Mouse (Mus musculus): ENCODE measurements around the gene Acad11. TPM values are rescaled to one million over a fixed set of nuclear protein-coding genes. Genes with fewer than 3 reads are reported as not detected.

The Acad11 gene
- polyA plus RNA-seq, 1 experiment from 2014 or later = 11.1 TPM

DNA sequence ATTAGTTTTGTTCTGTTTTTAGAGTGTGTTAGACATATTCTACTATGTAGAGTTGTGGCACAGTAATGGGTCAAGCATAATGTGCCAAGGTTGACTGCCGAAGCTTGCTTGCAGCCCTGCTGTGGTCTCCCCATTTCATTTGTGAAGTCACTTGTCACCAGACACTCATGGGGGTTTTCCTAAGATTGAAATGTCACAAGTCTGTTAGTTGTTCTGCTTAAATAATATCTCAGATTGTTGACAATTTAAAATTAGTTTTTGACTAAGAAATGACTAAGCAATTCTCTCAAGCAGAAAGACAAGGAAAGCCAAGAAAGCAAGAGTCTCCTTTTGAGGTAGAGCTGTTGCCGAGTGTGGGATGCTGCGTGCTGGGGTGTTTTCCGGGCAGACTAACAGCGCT is 29.8 kb downstream of the Acad11 start:
- no peak overlapping the region for H3K4me2 ChIP-seq (ENCODE audit: low read depth, low read length)
- no peak overlapping the region for H3K27ac ChIP-seq (replicated peaks; ENCODE audit: low read depth, low read length)
- ATAC-seq (replicated peaks; ENCODE audit: insufficient number of reproducible peaks, low FRiP score, low TSS enrichment, low read depth) (no peak), DNase-seq (ENCODE audit: low spot score) (no peak)
- H3K4me1 ChIP-seq (ENCODE audit: control insufficient read depth, insufficient read depth, low read length) = no peaks in the 10 kb centered on the region
- 95% methylated on average over 5 of the region's 5 CpGs for WGBS
- no peaks in the 10 kb centered on the region for H3K27me3 ChIP-seq (ENCODE audit: control insufficient read depth, insufficient read depth, low read length)
- no peaks in the 10 kb centered on the region for H3K9me3 ChIP-seq (replicated peaks; ENCODE audit: control insufficient read depth, low read length)
- no peaks in the 10 kb centered on the region for H3K36me3 ChIP-seq (replicated peaks; ENCODE audit: control insufficient read depth, insufficient read depth, low read depth, low read length)
- no peak overlapping the region for H3K9ac ChIP-seq (replicated peaks; ENCODE audit: low read length)
- no peak overlapping the region for H3K4me3 ChIP-seq (ENCODE audit: low read depth, low read length)

GRCm38 (mm10) chr9:104098256-104098655 is 35.1 kb downstream of the Acad11 start:
- H3K4me3 ChIP-seq (ENCODE audit: low read depth, low read length) = no peak overlapping the region
- no peak overlapping the region for H3K4me2 ChIP-seq (ENCODE audit: low read depth, low read length)
- DNase-seq (ENCODE audit: low spot score) (no peak), ATAC-seq (replicated peaks; ENCODE audit: insufficient number of reproducible peaks, low FRiP score, low TSS enrichment, low read depth) (no peak)
- H3K9me3 ChIP-seq (replicated peaks; ENCODE audit: control insufficient read depth, low read length) = no peaks in the 10 kb centered on the region
- no peak overlapping the region for H3K27ac ChIP-seq (replicated peaks; ENCODE audit: low read depth, low read length)
- no peak overlapping the region for H3K9ac ChIP-seq (replicated peaks; ENCODE audit: low read length)
- H3K36me3 ChIP-seq (replicated peaks; ENCODE audit: control insufficient read depth, insufficient read depth, low read depth, low read length) = no peaks in the 10 kb centered on the region
- H3K27me3 ChIP-seq (ENCODE audit: control insufficient read depth, insufficient read depth, low read length) = no peaks in the 10 kb centered on the region
- WGBS = 74% methylated on average over 5 of the region's 5 CpGs
- H3K4me1 ChIP-seq (ENCODE audit: control insufficient read depth, insufficient read depth, low read length) = no peaks in the 10 kb centered on the region

DNA sequence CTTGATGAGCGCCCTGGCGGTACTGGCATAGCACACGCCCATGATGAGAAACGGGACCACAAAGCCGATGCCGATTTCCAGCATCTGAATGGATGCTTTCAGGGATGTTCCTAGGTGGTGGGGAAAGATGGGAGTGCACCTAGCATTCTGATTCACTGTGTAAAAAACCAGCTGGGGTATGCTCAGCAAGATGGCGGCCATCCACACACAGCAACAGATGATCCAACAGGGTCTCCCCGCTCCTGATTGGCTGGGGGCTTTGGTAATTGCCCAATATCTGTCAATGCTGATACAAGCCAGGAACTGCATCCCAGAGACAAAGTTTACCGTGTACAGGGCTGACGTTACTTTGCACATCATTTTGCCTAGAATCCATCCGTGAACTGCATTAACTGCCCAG is 35.9 kb downstream of the Acad11 start:
- H3K4me2 ChIP-seq (ENCODE audit: low read depth, low read length) = no peak overlapping the region
- DNase-seq (ENCODE audit: low spot score) (no peak), ATAC-seq (replicated peaks; ENCODE audit: insufficient number of reproducible peaks, low FRiP score, low TSS enrichment, low read depth) (no peak)
- no peaks in the 10 kb centered on the region for H3K27me3 ChIP-seq (ENCODE audit: control insufficient read depth, insufficient read depth, low read length)
- WGBS = 94% methylated on average over 11 of the region's 11 CpGs
- no peaks in the 10 kb centered on the region for H3K9me3 ChIP-seq (replicated peaks; ENCODE audit: control insufficient read depth, low read length)
- H3K4me3 ChIP-seq (ENCODE audit: low read depth, low read length) = no peak overlapping the region
- H3K27ac ChIP-seq (replicated peaks; ENCODE audit: low read depth, low read length) = no peak overlapping the region
- H3K9ac ChIP-seq (replicated peaks; ENCODE audit: low read length) = no peak overlapping the region
- no peaks in the 10 kb centered on the region for H3K4me1 ChIP-seq (ENCODE audit: control insufficient read depth, insufficient read depth, low read length)
- no peaks in the 10 kb centered on the region for H3K36me3 ChIP-seq (replicated peaks; ENCODE audit: control insufficient read depth, insufficient read depth, low read depth, low read length)

DNA sequence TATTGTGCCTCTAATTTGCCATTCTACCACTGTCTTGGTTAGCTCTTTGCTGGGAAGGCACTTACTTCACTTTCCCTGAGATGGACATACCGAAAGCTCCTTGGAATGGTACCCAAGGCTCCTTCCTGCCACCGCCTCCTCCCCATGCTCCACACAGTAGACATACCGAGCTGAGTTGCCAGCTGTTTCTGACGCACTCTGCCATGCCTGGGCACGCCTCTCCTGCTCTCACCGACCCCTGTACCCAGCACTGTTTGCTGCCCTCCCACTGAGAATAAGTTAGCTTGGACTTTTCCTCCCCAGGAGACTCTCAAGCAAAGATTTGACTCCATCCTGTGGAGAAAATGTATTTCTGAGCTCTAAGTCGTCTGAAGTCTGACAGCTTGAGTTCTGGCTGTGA is 37.6 kb downstream of the Acad11 start:
- no peak for DNase-seq (ENCODE audit: low spot score)
- Histone ChIP-seq H3K4me3 (ENCODE audit: low read depth, low read length) (no peak overlapping the region), H3K9ac (replicated peaks; ENCODE audit: low read length) (no peak overlapping the region), H3K4me1 (ENCODE audit: control insufficient read depth, insufficient read depth, low read length) (no peaks in the 10 kb centered on the region), H3K9me3 (replicated peaks; ENCODE audit: control insufficient read depth, low read length) (no peaks in the 10 kb centered on the region), H3K27me3 (ENCODE audit: control insufficient read depth, insufficient read depth, low read length) (no peaks in the 10 kb centered on the region), H3K4me2 (ENCODE audit: low read depth, low read length) (no peak overlapping the region), H3K27ac (replicated peaks; ENCODE audit: low read depth, low read length) (no peak overlapping the region), H3K36me3 (replicated peaks; ENCODE audit: control insufficient read depth, insufficient read depth, low read depth, low read length) (no peaks in the 10 kb centered on the region)
- ATAC-seq (replicated peaks; ENCODE audit: insufficient number of reproducible peaks, low FRiP score, low TSS enrichment, low read depth) = no peak
- 43% methylated on average over 7 of the region's 7 CpGs for WGBS

DNA sequence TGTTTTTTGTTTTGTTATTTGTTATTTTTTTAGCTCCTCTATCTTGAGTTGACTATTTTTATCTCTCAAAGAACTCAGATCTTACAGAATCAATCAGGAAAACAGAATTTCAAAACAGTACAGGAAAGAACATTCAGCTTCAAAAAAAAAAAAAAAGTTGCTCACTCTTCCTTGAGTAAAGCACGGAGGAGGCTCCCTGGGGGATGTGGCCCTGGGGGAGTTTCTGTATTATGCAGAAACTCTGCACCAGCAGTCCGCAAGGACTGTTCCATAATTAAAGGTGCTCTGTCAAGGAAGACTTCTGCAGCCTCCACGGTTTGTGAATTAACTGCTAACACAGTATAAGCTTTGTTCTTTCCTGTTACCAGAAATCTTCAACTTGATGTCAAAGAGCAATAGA is 38.3 kb downstream of the Acad11 start:
- Histone ChIP-seq H3K4me2 (ENCODE audit: low read depth, low read length) (no peak overlapping the region), H3K4me3 (ENCODE audit: low read depth, low read length) (no peak overlapping the region), H3K27me3 (ENCODE audit: control insufficient read depth, insufficient read depth, low read length) (no peaks in the 10 kb centered on the region), H3K4me1 (ENCODE audit: control insufficient read depth, insufficient read depth, low read length) (no peaks in the 10 kb centered on the region), H3K36me3 (replicated peaks; ENCODE audit: control insufficient read depth, insufficient read depth, low read depth, low read length) (no peaks in the 10 kb centered on the region), H3K9me3 (replicated peaks; ENCODE audit: control insufficient read depth, low read length) (no peaks in the 10 kb centered on the region), H3K27ac (replicated peaks; ENCODE audit: low read depth, low read length) (no peak overlapping the region), H3K9ac (replicated peaks; ENCODE audit: low read length) (no peak overlapping the region)
- DNase-seq (ENCODE audit: low spot score) (no peak), ATAC-seq (replicated peaks; ENCODE audit: insufficient number of reproducible peaks, low FRiP score, low TSS enrichment, low read depth) (no peak)
- 23% methylated on average over 3 of the region's 3 CpGs for WGBS

GRCm38 (mm10) chr9:104102301-104102700 is 39.1 kb downstream of the Acad11 start:
- Histone ChIP-seq H3K9ac (replicated peaks; ENCODE audit: low read length) (no peak overlapping the region), H3K4me1 (ENCODE audit: control insufficient read depth, insufficient read depth, low read length) (no peaks in the 10 kb centered on the region), H3K4me2 (ENCODE audit: low read depth, low read length) (no peak overlapping the region), H3K4me3 (ENCODE audit: low read depth, low read length) (no peak overlapping the region), H3K27ac (replicated peaks; ENCODE audit: low read depth, low read length) (no peak overlapping the region), H3K9me3 (replicated peaks; ENCODE audit: control insufficient read depth, low read length) (no peaks in the 10 kb centered on the region), H3K36me3 (replicated peaks; ENCODE audit: control insufficient read depth, insufficient read depth, low read depth, low read length) (no peaks in the 10 kb centered on the region), H3K27me3 (ENCODE audit: control insufficient read depth, insufficient read depth, low read length) (no peaks in the 10 kb centered on the region)
- 26% methylated on average over 6 of the region's 6 CpGs for WGBS
- DNase-seq (ENCODE audit: low spot score) (no peak), ATAC-seq (replicated peaks; ENCODE audit: insufficient number of reproducible peaks, low FRiP score, low TSS enrichment, low read depth) (no peak)

DNA sequence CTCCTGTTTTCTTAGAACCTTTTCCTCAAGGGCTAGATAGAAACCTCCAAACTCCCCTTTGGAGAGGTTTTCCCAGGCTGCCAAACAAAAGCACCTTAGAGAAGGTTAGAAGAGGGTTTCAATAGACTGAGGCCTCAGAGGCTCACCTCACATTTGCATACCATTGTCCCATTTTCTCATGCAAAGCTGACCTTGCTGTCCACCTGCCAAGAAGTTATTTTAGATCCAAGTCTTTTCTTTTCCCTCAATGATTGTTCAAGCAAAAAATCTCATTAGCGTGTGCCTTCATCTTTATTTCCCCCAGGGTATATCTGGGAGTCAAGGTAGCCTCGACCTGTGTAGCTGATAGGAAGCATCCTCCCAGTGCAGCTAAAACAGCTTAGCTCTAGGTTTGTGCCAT is 39.7 kb downstream of the Acad11 start:
- ATAC-seq (replicated peaks; ENCODE audit: insufficient number of reproducible peaks, low FRiP score, low TSS enrichment, low read depth) = no peak
- no peaks in the 10 kb centered on the region for H3K4me1 ChIP-seq (ENCODE audit: control insufficient read depth, insufficient read depth, low read length)
- no peak overlapping the region for H3K9ac ChIP-seq (replicated peaks; ENCODE audit: low read length)
- WGBS = 33% methylated on average over 2 of the region's 2 CpGs
- H3K27me3 ChIP-seq (ENCODE audit: control insufficient read depth, insufficient read depth, low read length) = no peaks in the 10 kb centered on the region
- no peak overlapping the region for H3K4me3 ChIP-seq (ENCODE audit: low read depth, low read length)
- no peaks in the 10 kb centered on the region for H3K9me3 ChIP-seq (replicated peaks; ENCODE audit: control insufficient read depth, low read length)
- H3K27ac ChIP-seq (replicated peaks; ENCODE audit: low read depth, low read length) = no peak overlapping the region
- no peak for DNase-seq (ENCODE audit: low spot score)
- no peak overlapping the region for H3K4me2 ChIP-seq (ENCODE audit: low read depth, low read length)
- no peaks in the 10 kb centered on the region for H3K36me3 ChIP-seq (replicated peaks; ENCODE audit: control insufficient read depth, insufficient read depth, low read depth, low read length)

DNA sequence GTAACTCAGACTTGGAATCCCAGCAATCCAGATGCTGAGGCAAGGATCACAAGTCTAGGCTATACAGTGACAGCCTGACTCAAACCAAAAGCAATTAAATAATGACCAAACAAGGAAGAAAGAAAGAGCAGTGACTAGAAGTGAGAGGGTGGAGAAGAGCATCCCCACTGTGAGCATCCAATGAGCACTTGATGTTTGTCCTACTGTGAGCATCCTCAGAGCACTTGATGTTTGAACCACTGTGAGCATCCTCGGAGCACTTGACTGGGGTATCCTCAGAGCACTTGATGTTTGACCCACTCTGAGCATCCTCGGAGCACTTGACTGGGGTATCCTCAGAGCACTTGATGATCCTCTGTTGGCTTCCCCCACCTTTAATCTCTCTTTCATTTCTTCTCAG is 41.8 kb downstream of the Acad11 start:
- DNase-seq (ENCODE audit: low spot score) = no peak
- no peaks in the 10 kb centered on the region for H3K4me1 ChIP-seq (ENCODE audit: control insufficient read depth, insufficient read depth, low read length)
- 74% methylated on average over 2 of the region's 2 CpGs for WGBS

More for the DNA sequence above, 41.8 kb downstream of the Acad11 start:
- Histone ChIP-seq H3K4me2 (ENCODE audit: low read depth, low read length) (no peak overlapping the region), H3K9ac (replicated peaks; ENCODE audit: low read length) (no peak overlapping the region), H3K27ac (replicated peaks; ENCODE audit: low read depth, low read length) (no peak overlapping the region), H3K4me3 (ENCODE audit: low read depth, low read length) (no peak overlapping the region), H3K9me3 (replicated peaks; ENCODE audit: control insufficient read depth, low read length) (no peaks in the 10 kb centered on the region), H3K36me3 (replicated peaks; ENCODE audit: control insufficient read depth, insufficient read depth, low read depth, low read length) (no peaks in the 10 kb centered on the region), H3K27me3 (ENCODE audit: control insufficient read depth, insufficient read depth, low read length) (no peaks in the 10 kb centered on the region)
- ATAC-seq (replicated peaks; ENCODE audit: insufficient number of reproducible peaks, low FRiP score, low TSS enrichment, low read depth) = no peak
